Mouse (Mus musculus) adrenal gland (tissue): ENCODE measurements around the gene Ergic3.

Source experiments
- intact Hi-C: fragments of 180-260 bp; cut with DNase I; formaldehyde crosslinking; loops from one replicate; pipeline ENCODE4 v1.15.1; 2025

Ergic3 gene

GRCm38 (mm10) chr2:156065099-156066041, 57.5 kb downstream of the Ergic3 start, which contains the start of gene Spag4:
Gene Spag4, plus strand, starts transcription at chr2:156065175.
- intact Hi-C loops, result no loop called here

GRCm38 (mm10) chr2:156066126-156066525, 58.3 kb downstream of the Ergic3 start:
- intact Hi-C loops, result no loop called here
